Mouse (Mus musculus) liver, embryonic 13.5 days (tissue): Measurements from ENCODE around the gene Neurod6. TPM values are rescaled to one million over a fixed set of nuclear protein-coding genes. Genes with fewer than 3 reads are reported as not detected.
"Not testable (repeated sequence)": the region's sequence is repeated elsewhere in the genome, so short reads cannot be mapped to it uniquely, and the experiment has no call there.

ENCODE experiments used
- ATAC-seq: fragments of 200-750 bp; cut with Nextera tagmentation; 2 replicates; pipeline ENCODE4 v1.8.0; 2017; ENCODE audit warnings: low read depth, mild to moderate bottlenecking, moderate number of reproducible peaks, moderate library complexity
- DNase-seq: peaks from one replicate; pipeline ENCODE4 v3.0.0; 2022
- H3K27ac ChIP-seq: fragments of 300-500 bp; sonication (generic); 2 replicates; pipeline ENCODE4 v1.5.1; 2015; ENCODE audit warnings: moderate library complexity, mild to moderate bottlenecking, inconsistent platforms
- H3K27me3 ChIP-seq: fragments of 300-500 bp; sonication (generic); 2 replicates; pipeline ENCODE4 v1.6.1; 2015; ENCODE audit warnings: mild to moderate bottlenecking, inconsistent platforms
- H3K36me3 ChIP-seq: fragments of 300-500 bp; sonication (generic); 2 replicates; pipeline ENCODE4 v1.6.1; 2015; ENCODE audit warnings: mild to moderate bottlenecking, inconsistent platforms
- H3K4me1 ChIP-seq: fragments of 300-500 bp; sonication (generic); replicated peaks from 2 replicates; pipeline ENCODE4 v1.6.1; 2015; ENCODE audit warnings: inconsistent platforms
- H3K4me2 ChIP-seq: fragments of 300-500 bp; sonication (generic); 2 replicates; pipeline ENCODE4 v1.6.1; 2015; ENCODE audit warnings: inconsistent platforms, mild to moderate bottlenecking, moderate library complexity
- H3K4me3 ChIP-seq: fragments of 300-500 bp; sonication (generic); replicated peaks from 2 replicates; pipeline ENCODE4 v1.5.1; 2015; ENCODE audit warnings: mild to moderate bottlenecking, inconsistent platforms
- H3K9ac ChIP-seq: fragments of 300-500 bp; sonication (generic); 2 replicates; pipeline ENCODE4 v1.6.1; 2015; ENCODE audit warnings: mild to moderate bottlenecking, inconsistent platforms
- H3K9me3 ChIP-seq: fragments of 300-500 bp; sonication (generic); replicated peaks from 2 replicates; pipeline ENCODE4 v1.6.1; 2016; ENCODE audit warnings: inconsistent platforms
- WGBS: fragments of 180-500 bp; shearing (Covaris S2); methylation state at CpG from one replicate; pipeline ENCODE4 v1.1.7; 2015; ENCODE audit not compliant: insufficient replicate concordance; 5-methylcytosine and 5-hydroxymethylcytosine counted together
- polyA plus RNA-seq: library from polyadenylated mRNA; unstranded; fragments of >200 nt; fragmentation: Nextera tagmentation; extraction: Ambion mirVana; gene quantifications from 2 replicates; pipeline ENCODE4 v1.2.1, GENCODE M21; 2015

The Neurod6 gene
- 0.05 and 0.07 TPM in 2 replicates for polyA plus RNA-seq

GRCm38 (mm10) chr6:55680974-55681373 lies at the start of gene Neurod6:
Neurod6 (minus strand) TSS chr6:55681263.
- no peak within 1 kb of the TSS for H3K4me2 ChIP-seq
- no peak within 1 kb of the TSS for H3K4me3 ChIP-seq
- no peaks in the 10 kb centered on the region for H3K36me3 ChIP-seq
- no peak for DNase-seq
- no peak within 1 kb of the TSS for H3K27ac ChIP-seq
- H3K4me1 ChIP-seq, result no peaks in the 10 kb centered on the region
- peaks cover 22% of the 10 kb centered on the region for H3K27me3 ChIP-seq
- WGBS, result 59% methylated on average over 4 of the region's 4 CpGs
- no peaks in the 10 kb centered on the region for H3K9me3 ChIP-seq
- no peak for ATAC-seq
- no peak within 1 kb of the TSS for H3K9ac ChIP-seq

DNA sequence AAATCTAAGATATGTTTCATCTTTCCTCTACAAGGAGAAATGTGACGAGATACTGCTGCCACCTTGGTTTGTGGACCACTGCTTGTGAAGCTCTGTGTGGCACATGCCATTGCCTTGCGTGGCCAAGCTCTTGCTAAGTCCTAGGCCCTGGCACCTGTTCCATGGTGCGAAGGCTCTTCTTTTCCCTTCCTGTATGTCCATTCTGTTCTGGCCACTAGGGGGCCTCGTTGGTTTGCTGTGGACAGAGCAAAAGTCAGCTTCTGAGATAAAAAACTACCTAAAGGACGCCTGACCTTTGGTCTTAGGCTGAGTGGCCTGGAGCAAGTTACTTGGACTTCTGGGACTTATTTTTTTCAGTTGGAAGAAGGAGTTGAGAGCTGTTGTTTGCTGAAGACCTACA lies 36.1 kb upstream of the Neurod6 start:
- no peak for ATAC-seq
- DNase-seq, result peak; percentile 9
- no peaks in the 10 kb centered on the region for H3K27me3 ChIP-seq
- H3K4me3 ChIP-seq, result no peak overlapping the region
- no peaks in the 10 kb centered on the region for H3K9me3 ChIP-seq
- H3K4me2 ChIP-seq, result no peak overlapping the region
- H3K9ac ChIP-seq, result no peak overlapping the region
- H3K27ac ChIP-seq, result no peak overlapping the region
- H3K4me1 ChIP-seq, result no peaks in the 10 kb centered on the region
- 20% methylated on average over 5 of the region's 5 CpGs for WGBS
- H3K36me3 ChIP-seq, result no peaks in the 10 kb centered on the region

DNA sequence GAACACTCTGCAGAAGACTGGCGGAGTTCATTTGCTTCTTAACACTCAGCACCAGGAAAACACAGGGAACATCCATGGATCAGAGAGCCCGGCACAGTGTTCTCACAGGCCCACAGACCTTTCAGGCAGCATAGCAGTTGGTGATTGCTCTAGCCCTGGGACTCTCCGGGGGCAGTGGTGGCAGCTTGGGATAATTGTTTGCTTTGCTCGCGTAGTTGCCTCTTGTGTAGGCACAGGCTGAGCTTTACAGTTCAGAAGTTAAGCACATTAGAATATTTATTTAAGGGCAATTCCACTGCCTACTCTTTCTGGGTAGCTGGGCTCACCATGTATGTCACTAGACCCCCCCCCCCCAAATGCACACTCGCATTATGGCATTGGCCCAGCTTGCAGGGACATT lies 34.4 kb upstream of the Neurod6 start:
- Histone ChIP-seq H3K9me3 (no peaks in the 10 kb centered on the region), H3K4me1 (no peaks in the 10 kb centered on the region), H3K4me3 (no peak overlapping the region), H3K36me3 (no peaks in the 10 kb centered on the region), H3K27me3 (no peaks in the 10 kb centered on the region), H3K4me2 (no peak overlapping the region), H3K9ac (no peak overlapping the region), H3K27ac (no peak overlapping the region)
- DNase-seq (no peak), ATAC-seq (no peak)
- 69% methylated on average over 6 of the region's 6 CpGs for WGBS

- WGBS, result 69% methylated on average over 4 of the region's 4 CpGs
- ATAC-seq, result not testable (repeated sequence)
These were observed 29.9 kb upstream of the Neurod6 start for GRCm38 (mm10) chr6:55710913-55711312.

DNA sequence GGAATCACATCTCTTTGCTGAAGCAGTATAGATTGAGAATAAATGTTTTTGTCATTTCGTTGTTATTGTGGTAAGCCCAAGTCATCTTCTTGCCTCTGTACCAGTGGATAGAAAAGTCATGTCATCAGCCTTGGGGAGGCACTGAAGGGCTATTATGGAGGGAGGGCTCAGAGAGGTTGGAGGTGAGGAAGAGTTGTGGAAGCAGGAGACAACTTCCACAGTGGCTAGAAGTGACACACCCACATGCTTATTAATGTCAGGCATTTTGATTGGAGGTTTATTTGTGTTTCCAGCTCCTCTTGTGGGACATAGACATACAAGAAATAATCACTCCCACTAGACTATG lies 23.7 kb upstream of the Neurod6 start:
- no peak overlapping the region for H3K4me2 ChIP-seq
- WGBS, result 68% methylated on average over 1 of the region's 1 CpGs
- H3K9ac ChIP-seq, result no peak overlapping the region

More at GRCm38 (mm10) chr6:55710913-55711312, 29.9 kb upstream of the Neurod6 start:
- not testable (repeated sequence) for H3K9me3 ChIP-seq, DNase-seq, H3K9ac ChIP-seq, H3K4me3 ChIP-seq, H3K36me3 ChIP-seq, H3K27me3 ChIP-seq, H3K27ac ChIP-seq, H3K4me2 ChIP-seq, H3K4me1 ChIP-seq

GRCm38 (mm10) chr6:55704061-55704758 lies 23.1 kb upstream of the Neurod6 start:
- Histone ChIP-seq H3K36me3 (no peaks in the 10 kb centered on the region), H3K9me3 (no peaks in the 10 kb centered on the region), H3K4me1 (no peaks in the 10 kb centered on the region), H3K27ac (no peak overlapping the region), H3K9ac (no peak overlapping the region), H3K4me2 (no peak overlapping the region), H3K27me3 (no peaks in the 10 kb centered on the region), H3K4me3 (no peak overlapping the region)
- ATAC-seq (no peak), DNase-seq (no peak)
- 67% methylated on average over 8 of the region's 8 CpGs for WGBS

More for the DNA sequence above, 23.7 kb upstream of the Neurod6 start:
- DNase-seq, result no peak
- no peak overlapping the region for H3K4me3 ChIP-seq
- H3K27me3 ChIP-seq, result no peaks in the 10 kb centered on the region
- no peaks in the 10 kb centered on the region for H3K9me3 ChIP-seq
- no peaks in the 10 kb centered on the region for H3K4me1 ChIP-seq
- H3K36me3 ChIP-seq, result no peaks in the 10 kb centered on the region
- H3K27ac ChIP-seq, result no peak overlapping the region
- no peak for ATAC-seq

GRCm38 (mm10) chr6:55700392-55701386 lies 19.6 kb upstream of the Neurod6 start:
- no peaks in the 10 kb centered on the region for H3K27me3 ChIP-seq
- no peaks in the 10 kb centered on the region for H3K36me3 ChIP-seq
- 29% methylated on average over 4 of the region's 4 CpGs for WGBS
- ATAC-seq (no peak), DNase-seq (no peak)
- H3K4me1 ChIP-seq, result no peaks in the 10 kb centered on the region
- no peak overlapping the region for H3K27ac ChIP-seq
- no peaks in the 10 kb centered on the region for H3K9me3 ChIP-seq
- no peak overlapping the region for H3K4me2 ChIP-seq
- no peak overlapping the region for H3K4me3 ChIP-seq
- H3K9ac ChIP-seq, result no peak overlapping the region

- Histone ChIP-seq H3K4me1 (no peaks in the 10 kb centered on the region), H3K27me3 (no peaks in the 10 kb centered on the region), H3K4me3 (no peak overlapping the region), H3K27ac (no peak overlapping the region), H3K9ac (no peak overlapping the region), H3K9me3 (no peaks in the 10 kb centered on the region), H3K4me2 (no peak overlapping the region), H3K36me3 (no peaks in the 10 kb centered on the region)
- no peak for DNase-seq
- WGBS, result 64% methylated on average over 2 of the region's 2 CpGs
- ATAC-seq, result no peak
These were observed 9.0 kb upstream of the Neurod6 start for GRCm38 (mm10) chr6:55690015-55690531.

- Histone ChIP-seq H3K9ac (no peak overlapping the region), H3K4me3 (no peak overlapping the region), H3K9me3 (no peaks in the 10 kb centered on the region), H3K27me3 (peaks cover 7% of the 10 kb centered on the region; the same call in 1 of the 2 replicates), H3K27ac (no peak overlapping the region), H3K4me1 (no peaks in the 10 kb centered on the region), H3K4me2 (no peak overlapping the region), H3K36me3 (no peaks in the 10 kb centered on the region)
- no peak for DNase-seq
- ATAC-seq, result no peak
- 73% methylated on average over 4 of the region's 4 CpGs for WGBS
These were observed 2.4 kb upstream of the Neurod6 start for GRCm38 (mm10) chr6:55683506-55683905.

DNA sequence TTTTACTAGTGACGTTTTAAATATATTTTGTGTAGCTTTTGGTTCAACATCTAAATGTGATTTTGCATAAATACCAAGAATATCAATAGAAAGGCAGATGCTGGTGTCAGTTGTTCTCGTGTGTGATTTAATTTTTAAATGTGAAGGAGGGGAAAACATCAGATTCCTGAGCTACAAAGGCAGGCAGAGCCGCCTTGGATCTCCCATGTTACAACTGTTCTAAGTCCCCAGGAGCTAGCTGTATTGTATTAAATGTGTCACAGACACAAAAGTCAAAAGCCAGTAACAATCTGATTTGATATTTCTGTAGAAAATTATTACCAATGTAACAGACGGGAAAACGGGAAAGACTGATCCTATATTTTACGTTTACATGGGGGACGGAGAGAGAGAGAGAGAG lies 1.8 kb upstream of the Neurod6 start:
- Histone ChIP-seq H3K4me2 (no peak overlapping the region), H3K36me3 (no peaks in the 10 kb centered on the region), H3K4me3 (no peak overlapping the region), H3K9ac (no peak overlapping the region), H3K9me3 (no peaks in the 10 kb centered on the region), H3K27me3 (peaks cover 7% of the 10 kb centered on the region; the same call in 1 of the 2 replicates), H3K4me1 (no peaks in the 10 kb centered on the region), H3K27ac (no peak overlapping the region)
- WGBS, result 59% methylated on average over 7 of the region's 7 CpGs
- no peak for ATAC-seq
- no peak for DNase-seq

- H3K4me3 ChIP-seq, result no peak overlapping the region
- H3K27ac ChIP-seq, result no peak overlapping the region
- H3K9me3 ChIP-seq, result no peaks in the 10 kb centered on the region
- no peaks in the 10 kb centered on the region for H3K36me3 ChIP-seq
- peaks cover 29% of the 10 kb centered on the region for H3K27me3 ChIP-seq
- H3K4me1 ChIP-seq, result no peaks in the 10 kb centered on the region
- DNase-seq (no peak), ATAC-seq (no peak)
- no peak overlapping the region for H3K9ac ChIP-seq
- no peak overlapping the region for H3K4me2 ChIP-seq
- WGBS, result 77% methylated on average over 7 of the region's 7 CpGs
These were observed 2.4 kb downstream of the Neurod6 start for GRCm38 (mm10) chr6:55678571-55679185.
